Mouse (Mus musculus): Measurements from ENCODE around the gene Agk. TPM values are rescaled to one million over a fixed set of nuclear protein-coding genes. Genes with fewer than 3 reads are reported as not detected.

Agk gene
- polyA plus RNA-seq, 1 experiment from 2014 or later = 56.0 TPM

- Histone ChIP-seq H3K36me3 (ENCODE audit: control insufficient read depth, insufficient read depth, low read length) (no peaks in the 10 kb centered on the region), H3K9me3 (ENCODE audit: control insufficient read depth, low read length) (no peaks in the 10 kb centered on the region), H3K4me1 (ENCODE audit: control insufficient read depth, insufficient read depth, low read length) (peaks cover 11% of the 10 kb centered on the region; the same call in 1 of the 2 replicates), H3K27me3 (ENCODE audit: control insufficient read depth, insufficient read depth, low read length) (no peaks in the 10 kb centered on the region), H3K9ac (ENCODE audit: low read depth, low read length) (no peak overlapping the region), H3K4me2 (replicated peaks; ENCODE audit: low read depth, low read length) (no peak overlapping the region), H3K4me3 (ENCODE audit: low read length) (no peak overlapping the region), H3K27ac (ENCODE audit: low read depth, low read length) (no peak overlapping the region)
- WGBS = 87% methylated on average over 17 of the region's 17 CpGs
- ATAC-seq (ENCODE audit: low FRiP score, low TSS enrichment) = no peak
These were observed 107.6 kb downstream of the Agk start for GRCm38 (mm10) chr6:40432346-40433275.

GRCm38 (mm10) chr6:40434697-40435096 is 109.7 kb downstream of the Agk start:
- Histone ChIP-seq H3K9me3 (ENCODE audit: control insufficient read depth, low read length) (no peaks in the 10 kb centered on the region), H3K9ac (ENCODE audit: low read depth, low read length) (peak overlapping the region; percentile 83), H3K27ac (ENCODE audit: low read depth, low read length) (no peak overlapping the region), H3K4me2 (replicated peaks; ENCODE audit: low read depth, low read length) (peak overlapping the region; percentile 81), H3K36me3 (ENCODE audit: control insufficient read depth, insufficient read depth, low read length) (no peaks in the 10 kb centered on the region), H3K27me3 (ENCODE audit: control insufficient read depth, insufficient read depth, low read length) (no peaks in the 10 kb centered on the region), H3K4me3 (ENCODE audit: low read length) (peak overlapping the region; percentile 78), H3K4me1 (ENCODE audit: control insufficient read depth, insufficient read depth, low read length) (peaks cover 11% of the 10 kb centered on the region; the same call in 1 of the 2 replicates)
- no peak for ATAC-seq (ENCODE audit: low FRiP score, low TSS enrichment)
- WGBS = 12% methylated on average over 7 of the region's 7 CpGs

GRCm38 (mm10) chr6:40435151-40436046 is 110.4 kb downstream of the Agk start:
- Histone ChIP-seq H3K4me2 (replicated peaks; ENCODE audit: low read depth, low read length) (peak overlapping the region; percentile 81), H3K9me3 (ENCODE audit: control insufficient read depth, low read length) (no peaks in the 10 kb centered on the region), H3K4me1 (ENCODE audit: control insufficient read depth, insufficient read depth, low read length) (peaks cover 11% of the 10 kb centered on the region; the same call in 1 of the 2 replicates), H3K27ac (ENCODE audit: low read depth, low read length) (peak overlapping the region; percentile 43; the same call in 1 of the 2 replicates), H3K4me3 (ENCODE audit: low read length) (peak overlapping the region; percentile 78), H3K27me3 (ENCODE audit: control insufficient read depth, insufficient read depth, low read length) (no peaks in the 10 kb centered on the region), H3K36me3 (ENCODE audit: control insufficient read depth, insufficient read depth, low read length) (no peaks in the 10 kb centered on the region), H3K9ac (ENCODE audit: low read depth, low read length) (peak overlapping the region; percentile 83)
- WGBS = under 1% methylated on average over 54 of the region's 72 CpGs
- peak; percentile 83 for ATAC-seq (ENCODE audit: low FRiP score, low TSS enrichment)

- Histone ChIP-seq H3K4me3 (ENCODE audit: low read length) (peak within 1 kb of the TSS; percentile 78), H3K36me3 (ENCODE audit: control insufficient read depth, insufficient read depth, low read length) (no peaks in the 10 kb centered on the region), H3K4me2 (replicated peaks; ENCODE audit: low read depth, low read length) (peak within 1 kb of the TSS; percentile 81), H3K27ac (ENCODE audit: low read depth, low read length) (peak within 1 kb of the TSS; percentile 43; the same call in 1 of the 2 replicates), H3K9me3 (ENCODE audit: control insufficient read depth, low read length) (no peaks in the 10 kb centered on the region), H3K27me3 (ENCODE audit: control insufficient read depth, insufficient read depth, low read length) (no peaks in the 10 kb centered on the region), H3K4me1 (ENCODE audit: control insufficient read depth, insufficient read depth, low read length) (peaks cover 11% of the 10 kb centered on the region; the same call in 1 of the 2 replicates), H3K9ac (ENCODE audit: low read depth, low read length) (peak within 1 kb of the TSS; percentile 83)
- under 1% methylated on average over 34 of the region's 38 CpGs for WGBS
- ATAC-seq (ENCODE audit: low FRiP score, low TSS enrichment) = peak; percentile 96
These were observed 111.1 kb downstream of the Agk start, which contains the start of gene E330009J07Rik for GRCm38 (mm10) chr6:40436047-40436483. Gene E330009J07Rik (minus strand): TSS chr6:40436135.

GRCm38 (mm10) chr6:40438936-40439335 is 114.0 kb downstream of the Agk start, which contains the start of gene Wee2:
Gene Wee2 (plus strand): TSS chr6:40439088.
- Histone ChIP-seq H3K27ac (ENCODE audit: low read depth, low read length) (no peak within 1 kb of the TSS), H3K4me2 (replicated peaks; ENCODE audit: low read depth, low read length) (peak within 1 kb of the TSS; percentile 21), H3K27me3 (ENCODE audit: control insufficient read depth, insufficient read depth, low read length) (no peaks in the 10 kb centered on the region), H3K9ac (ENCODE audit: low read depth, low read length) (no peak within 1 kb of the TSS), H3K36me3 (ENCODE audit: control insufficient read depth, insufficient read depth, low read length) (no peaks in the 10 kb centered on the region), H3K9me3 (ENCODE audit: control insufficient read depth, low read length) (no peaks in the 10 kb centered on the region), H3K4me3 (ENCODE audit: low read length) (no peak within 1 kb of the TSS), H3K4me1 (ENCODE audit: control insufficient read depth, insufficient read depth, low read length) (peaks cover 11% of the 10 kb centered on the region; the same call in 1 of the 2 replicates)
- 53% methylated on average over 5 of the region's 5 CpGs for WGBS
- no peak for ATAC-seq (ENCODE audit: low FRiP score, low TSS enrichment)

- Histone ChIP-seq H3K36me3 (ENCODE audit: control insufficient read depth, insufficient read depth, low read length) (no peaks in the 10 kb centered on the region), H3K9me3 (ENCODE audit: control insufficient read depth, low read length) (no peaks in the 10 kb centered on the region), H3K4me3 (ENCODE audit: low read length) (no peak overlapping the region), H3K4me1 (ENCODE audit: control insufficient read depth, insufficient read depth, low read length) (0 out of 2 replicates have a peak, but pooled peaks cover 7% of the 10 kb centered on the region), H3K27me3 (ENCODE audit: control insufficient read depth, insufficient read depth, low read length) (no peaks in the 10 kb centered on the region), H3K27ac (ENCODE audit: low read depth, low read length) (no peak overlapping the region), H3K4me2 (replicated peaks; ENCODE audit: low read depth, low read length) (peak overlapping the region; percentile 21), H3K9ac (ENCODE audit: low read depth, low read length) (no peak overlapping the region)
- ATAC-seq (ENCODE audit: low FRiP score, low TSS enrichment) = no peak
- WGBS = 20% methylated on average over 12 of the region's 12 CpGs
These were observed 114.8 kb downstream of the Agk start for GRCm38 (mm10) chr6:40439731-40440130.

- no peak for ATAC-seq (ENCODE audit: low FRiP score, low TSS enrichment)
- H3K27ac ChIP-seq (ENCODE audit: low read depth, low read length) = no peak overlapping the region
- H3K4me3 ChIP-seq (ENCODE audit: low read length) = no peak overlapping the region
- H3K4me2 ChIP-seq (replicated peaks; ENCODE audit: low read depth, low read length) = no peak overlapping the region
- H3K36me3 ChIP-seq (ENCODE audit: control insufficient read depth, insufficient read depth, low read length) = no peaks in the 10 kb centered on the region
- no peaks in the 10 kb centered on the region for H3K27me3 ChIP-seq (ENCODE audit: control insufficient read depth, insufficient read depth, low read length)
- no peak overlapping the region for H3K9ac ChIP-seq (ENCODE audit: low read depth, low read length)
- 77% methylated on average over 3 of the region's 3 CpGs for WGBS
- H3K4me1 ChIP-seq (ENCODE audit: control insufficient read depth, insufficient read depth, low read length) = 0 out of 2 replicates have a peak, but pooled peaks cover 3% of the 10 kb centered on the region
- no peaks in the 10 kb centered on the region for H3K9me3 ChIP-seq (ENCODE audit: control insufficient read depth, low read length)
These were observed 116.3 kb downstream of the Agk start for GRCm38 (mm10) chr6:40441276-40441675.

GRCm38 (mm10) chr6:40441755-40442154 is 116.8 kb downstream of the Agk start:
- Histone ChIP-seq H3K36me3 (ENCODE audit: control insufficient read depth, insufficient read depth, low read length) (no peaks in the 10 kb centered on the region), H3K27me3 (ENCODE audit: control insufficient read depth, insufficient read depth, low read length) (no peaks in the 10 kb centered on the region), H3K4me2 (replicated peaks; ENCODE audit: low read depth, low read length) (no peak overlapping the region), H3K4me3 (ENCODE audit: low read length) (no peak overlapping the region), H3K4me1 (ENCODE audit: control insufficient read depth, insufficient read depth, low read length) (no peaks in the 10 kb centered on the region), H3K9me3 (ENCODE audit: control insufficient read depth, low read length) (no peaks in the 10 kb centered on the region), H3K27ac (ENCODE audit: low read depth, low read length) (no peak overlapping the region), H3K9ac (ENCODE audit: low read depth, low read length) (no peak overlapping the region)
- ATAC-seq (ENCODE audit: low FRiP score, low TSS enrichment) = no peak
- 34% methylated on average over 3 of the region's 3 CpGs for WGBS

Measured in kidney, embryonic 14.5 days (tissue).